Mouse (Mus musculus): Measurements from ENCODE around the gene Tmx1.

DNA sequence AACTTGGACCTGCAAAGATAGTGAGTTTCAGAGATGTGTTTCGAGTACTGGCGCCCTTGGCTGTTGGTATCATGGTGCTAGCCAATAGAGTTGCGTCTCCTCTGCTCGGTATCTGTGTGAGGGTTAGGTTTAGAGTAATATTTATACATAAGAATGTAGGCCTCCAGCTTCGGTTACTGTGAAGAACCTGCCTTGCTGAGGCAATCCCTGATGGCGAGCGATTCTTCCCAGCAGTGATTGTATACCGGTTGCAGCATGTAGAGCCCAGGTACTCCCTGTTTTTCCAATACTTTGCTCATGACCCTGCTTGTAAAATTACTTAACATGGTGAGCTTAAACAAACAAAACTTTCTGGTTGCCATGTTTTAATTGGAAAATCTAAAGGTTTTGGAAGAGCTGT, 2.3 kb downstream of the Tmx1 start:
- no peak for TF ChIP-seq CTCF (IDR thresholded peaks at IDR 0.05; ENCODE audit: low read depth, low read length)
- TF ChIP-seq GATA1 (IDR thresholded peaks at IDR 0.05; ENCODE audit: borderline replicate concordance, low read length), result no peak

Measured in G1E (cell line).